Mouse (Mus musculus) brain, embryonic 14.5 days (tissue): ENCODE results near the gene Suds3.

ENCODE experiments used
- CTCF ChIP-seq: fragments of 200-500 bp; IDR thresholded peaks from 2 replicates; pipeline ENCODE4 v1.5.1; 2012; ENCODE audit warnings: inconsistent platforms, mild to moderate bottlenecking, moderate library complexity, borderline replicate concordance; ENCODE audit not compliant: insufficient read depth, insufficient read length; ENCODE audit errors: extremely low read depth
- POLR2A ChIP-seq: fragments of 200-500 bp; IDR thresholded peaks from 2 replicates; pipeline ENCODE4 v1.6.1; 2012; ENCODE audit warnings: mild to moderate bottlenecking, inconsistent platforms, borderline replicate concordance; ENCODE audit not compliant: poor library complexity, insufficient read depth, insufficient read length, severe bottlenecking; ENCODE audit errors: extremely low read depth

DNA sequence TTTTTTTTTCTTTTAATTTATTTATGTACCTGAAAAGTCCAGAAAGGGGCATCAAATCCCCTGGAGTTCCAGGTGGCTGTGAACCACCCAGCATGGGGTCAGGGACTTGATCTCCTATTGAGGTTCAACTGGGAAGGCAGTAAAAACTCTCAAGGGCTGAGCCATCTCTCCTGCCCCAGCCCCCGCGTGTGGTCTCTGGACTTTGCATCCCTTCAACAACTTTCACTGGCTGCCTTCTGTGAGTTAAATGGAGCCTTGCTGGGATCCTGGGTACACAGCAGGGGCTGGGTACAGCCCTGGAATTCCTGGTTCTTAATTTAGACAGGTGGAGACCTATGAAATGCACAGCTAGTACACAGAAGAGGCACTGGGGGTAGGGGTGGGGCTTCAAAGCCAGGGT, 54.7 kb downstream of the Suds3 start:
- TF ChIP-seq CTCF = no peak
- TF ChIP-seq POLR2A = no peak
